Mouse (Mus musculus) CH12.LX (cell line): ENCODE measurements around the gene Aimp1. TPM values are rescaled to one million over a fixed set of nuclear protein-coding genes. Genes with fewer than 3 reads are reported as not detected.

Source experiments
- DNase-seq: peaks from one replicate; pipeline ENCODE4 v3.0.0-alpha.2; 2013; ENCODE audit errors: extremely low read depth
- H3K27ac ChIP-seq: 2 replicates; pipeline ENCODE4 v1.5.1; 2012; ENCODE audit warnings: low read depth, mild to moderate bottlenecking, control low read depth, moderate library complexity; ENCODE audit not compliant: insufficient read depth
- H3K27me3 ChIP-seq: replicated peaks from 2 replicates; pipeline ENCODE3; 2012; ENCODE audit warnings: inconsistent platforms
- H3K36me3 ChIP-seq, 2 experiments: replicated peaks in 1 of 2; 2 replicates each; pipeline versions ENCODE3 to v1.6.1; 2012; ENCODE audit warnings: inconsistent platforms in 1 of 2, low read length in 1 of 2, mild to moderate bottlenecking in 1 of 2, mixed read lengths in 1 of 2, moderate library complexity in 1 of 2; ENCODE audit not compliant: control insufficient read depth in 1 of 2, insufficient read depth in 1 of 2
- H3K4me1 ChIP-seq, 2 experiments: 2 replicates each; pipeline ENCODE4 v1.6.1; 2012; ENCODE audit warnings: inconsistent platforms in 1 of 2, moderate library complexity in 1 of 2; ENCODE audit not compliant: insufficient read depth in 2 of 2, control insufficient read depth in 1 of 2
- H3K4me2 ChIP-seq: 2 replicates; pipeline ENCODE4 v1.6.1; 2012; ENCODE audit warnings: low read depth, mild to moderate bottlenecking, control low read depth; ENCODE audit not compliant: poor library complexity, insufficient read depth, severe bottlenecking
- H3K4me3 ChIP-seq, 3 experiments: fragments of 150-350 bp in 1 of 3; sonication (generic) in 1 of 3; replicated peaks in 1 of 3; 2 replicates each; pipeline versions ENCODE3 to v1.5.1; 2011 to 2012; ENCODE audit warnings: low read depth in 2 of 3, low read length in 2 of 3, mild to moderate bottlenecking in 2 of 3, moderate library complexity in 2 of 3, control low read depth in 1 of 3, improper control_type of control experiment in 1 of 3, inconsistent platforms in 1 of 3, mixed read lengths in 1 of 3; ENCODE audit not compliant: poor library complexity in 1 of 3
- H3K79me2 ChIP-seq: replicated peaks from 2 replicates; pipeline ENCODE4 v1.6.1; 2012; ENCODE audit warnings: mild to moderate bottlenecking, moderate library complexity; ENCODE audit not compliant: control insufficient read depth, poor library complexity, insufficient read depth, severe bottlenecking; ENCODE audit errors: extremely low read depth
- H3K9ac ChIP-seq: 2 replicates; pipeline ENCODE4 v1.6.1; 2012; ENCODE audit warnings: low read depth, mild to moderate bottlenecking, control low read depth, moderate library complexity; ENCODE audit not compliant: insufficient read depth
- H3K9me3 ChIP-seq: replicated peaks from 2 replicates; pipeline ENCODE3; 2012; ENCODE audit warnings: low read length, inconsistent platforms, mixed read lengths
- CHD1 ChIP-seq: IDR thresholded peaks from 2 replicates; pipeline ENCODE4 v1.6.1; 2012; ENCODE audit warnings: low read depth, low read length, improper control_type of control experiment, inconsistent platforms
- E2F4 ChIP-seq: IDR thresholded peaks from 2 replicates; pipeline ENCODE4 v1.6.1; 2011; ENCODE audit warnings: low read depth, low read length, improper control_type of control experiment; ENCODE audit not compliant: insufficient replicate concordance
- ELF1 ChIP-seq: IDR thresholded peaks from 2 replicates; pipeline ENCODE4 v1.6.1; 2014; ENCODE audit warnings: low read depth, mild to moderate bottlenecking, inconsistent platforms, low read length, improper control_type of control experiment
- EP300 ChIP-seq: IDR thresholded peaks from 2 replicates; pipeline ENCODE4 v1.6.1; 2011; ENCODE audit warnings: low read length, improper control_type of control experiment
- ETS1 ChIP-seq: conservative IDR thresholded peaks from 2 replicates; pipeline ENCODE4 v1.6.1; 2012; ENCODE audit warnings: low read depth, mild to moderate bottlenecking, inconsistent platforms, low read length, improper control_type of control experiment, moderate library complexity
- IRF4 ChIP-seq: IDR thresholded peaks from 2 replicates; pipeline ENCODE4 v1.6.1; 2014; ENCODE audit warnings: low read depth, mild to moderate bottlenecking, inconsistent platforms, low read length, improper control_type of control experiment
- JUN ChIP-seq: IDR thresholded peaks from 2 replicates; pipeline ENCODE4 v1.6.1; 2011; ENCODE audit warnings: low read depth, mild to moderate bottlenecking, low read length, improper control_type of control experiment, moderate library complexity; ENCODE audit not compliant: insufficient read depth
- KAT2A ChIP-seq: IDR thresholded peaks from 2 replicates; pipeline ENCODE4 v1.6.1; 2012; ENCODE audit warnings: low read length, improper control_type of control experiment, inconsistent platforms; ENCODE audit not compliant: insufficient replicate concordance
- MAFK ChIP-seq: IDR thresholded peaks from 2 replicates; pipeline ENCODE4 v1.6.1; 2011; ENCODE audit warnings: low read length, improper control_type of control experiment; ENCODE audit not compliant: insufficient replicate concordance
- MAX ChIP-seq: IDR thresholded peaks from 2 replicates; pipeline ENCODE4 v1.6.1; 2011; ENCODE audit warnings: low read length, improper control_type of control experiment
- MAZ ChIP-seq: IDR thresholded peaks from 2 replicates; pipeline ENCODE4 v1.6.1; 2012; ENCODE audit warnings: low read depth, mild to moderate bottlenecking, inconsistent platforms, low read length, improper control_type of control experiment, moderate library complexity
- MEF2A ChIP-seq: IDR thresholded peaks from 2 replicates; pipeline ENCODE4 v1.6.1; 2014; ENCODE audit warnings: low read depth, mild to moderate bottlenecking, inconsistent platforms, low read length, improper control_type of control experiment, borderline replicate concordance
- MYC ChIP-seq: IDR thresholded peaks from 2 replicates; pipeline ENCODE4 v1.6.1; 2011; ENCODE audit warnings: low read depth, mild to moderate bottlenecking, improper control_type of control experiment, low read length
- NELFE ChIP-seq: IDR thresholded peaks from 2 replicates; pipeline ENCODE4 v1.6.1; 2011; ENCODE audit warnings: low read depth, low read length, improper control_type of control experiment
- NRF1 ChIP-seq: IDR thresholded peaks from 2 replicates; pipeline ENCODE4 v1.6.1; 2014; ENCODE audit warnings: low read depth, mild to moderate bottlenecking, inconsistent platforms, low read length, improper control_type of control experiment, moderate library complexity
- PAX5 ChIP-seq: IDR thresholded peaks from 2 replicates; pipeline ENCODE4 v1.6.1; 2012; ENCODE audit warnings: low read length, inconsistent platforms, mixed read lengths
- POLR2A ChIP-seq: IDR thresholded peaks from 2 replicates; pipeline ENCODE4 v1.6.1; 2011; ENCODE audit warnings: low read depth, mild to moderate bottlenecking, improper control_type of control experiment, low read length
- SIN3A ChIP-seq: IDR thresholded peaks from 2 replicates; pipeline ENCODE4 v1.6.1; 2012; ENCODE audit warnings: low read length, improper control_type of control experiment, inconsistent platforms
- SMC3 ChIP-seq: IDR thresholded peaks from 2 replicates; pipeline ENCODE4 v1.6.1; 2011; ENCODE audit warnings: low read depth, low read length, improper control_type of control experiment
- TBP ChIP-seq: conservative IDR thresholded peaks from 2 replicates; pipeline ENCODE4 v1.6.1; 2011; ENCODE audit warnings: low read depth, low read length, improper control_type of control experiment
- UBTF ChIP-seq: IDR thresholded peaks from 2 replicates; pipeline ENCODE4 v1.6.1; 2012; ENCODE audit warnings: low read depth, mild to moderate bottlenecking, inconsistent platforms, low read length, improper control_type of control experiment, moderate library complexity
- ZC3H11A ChIP-seq: IDR thresholded peaks from 2 replicates; pipeline ENCODE4 v1.6.1; 2012; ENCODE audit warnings: low read depth, mild to moderate bottlenecking, inconsistent platforms, low read length, improper control_type of control experiment
- ZKSCAN1 ChIP-seq: IDR thresholded peaks from 2 replicates; pipeline ENCODE4 v1.6.1; 2012; ENCODE audit warnings: low read depth, inconsistent platforms, low read length, improper control_type of control experiment, borderline replicate concordance
- ZMIZ1 ChIP-seq: IDR thresholded peaks from 2 replicates; pipeline ENCODE4 v1.6.1; 2012; ENCODE audit warnings: low read depth, mild to moderate bottlenecking, inconsistent platforms, low read length, improper control_type of control experiment
- dilution Hi-C: fragments of 300-500 bp; cut with MboI; formaldehyde crosslinking; loops from 2 replicates; pipeline ENCODE4 v1.14.3; 2020; ENCODE audit warnings: low sequenced_read_pairs; ENCODE audit not compliant: extremely low pct_unique_long_range_greater_than_20kb, extremely low pct_ligation_motif_present
- in situ Hi-C: fragments of 300-500 bp; cut with MboI; formaldehyde crosslinking; loops from 3 replicates; pipeline ENCODE4 v1.14.3; 2019; ENCODE audit warnings: low sequenced_read_pairs, low pct_ligation_motif_present, low pct_unique_long_range_greater_than_20kb, mixed read lengths
- polyA plus RNA-seq: library from polyadenylated mRNA; unstranded; fragments of >175 nt; gene quantifications from 2 replicates; pipeline ENCODE4 v1.2.1, GENCODE M21; 2012; ENCODE audit warnings: low read depth; ENCODE audit not compliant: insufficient read length
- total RNA-seq, 2 experiments: library from RNA; depleted of rRNA; stranded (reverse); fragments of 300-350 nt in 1 of 2; fragments of >200 nt in 1 of 2; gene quantifications; 2 replicates each; pipeline ENCODE4 v1.2.3; 2012 to 2014

Gene Aimp1
- total and polyA plus RNA-seq, 3 experiments = 298 to 390 (median 305) TPM

DNA sequence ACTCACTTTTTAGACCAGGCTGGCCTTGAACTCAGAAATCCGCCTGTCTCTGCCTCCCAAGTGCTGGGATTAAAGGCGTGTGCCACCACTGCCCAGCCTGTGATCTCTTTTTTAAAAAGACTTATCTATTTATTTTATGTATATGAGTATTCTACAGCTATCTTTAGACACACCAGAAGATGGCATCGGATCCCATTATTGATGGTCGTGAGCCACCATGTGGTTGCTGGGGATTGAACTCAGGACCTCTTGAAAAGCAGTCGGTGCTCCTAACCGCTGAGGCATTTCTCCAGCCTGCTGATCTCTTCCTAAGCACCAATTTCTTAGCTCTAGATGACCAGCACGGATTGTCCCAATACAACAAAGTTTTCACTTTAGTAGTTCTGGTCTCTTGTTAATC lies 30.2 kb downstream of the Aimp1 start (continued):
- TF ChIP-seq ZKSCAN1 (no peak), ZMIZ1 (no peak), ELF1 (no peak), MYC (no peak), MEF2A (no peak), E2F4 (no peak)

DNA sequence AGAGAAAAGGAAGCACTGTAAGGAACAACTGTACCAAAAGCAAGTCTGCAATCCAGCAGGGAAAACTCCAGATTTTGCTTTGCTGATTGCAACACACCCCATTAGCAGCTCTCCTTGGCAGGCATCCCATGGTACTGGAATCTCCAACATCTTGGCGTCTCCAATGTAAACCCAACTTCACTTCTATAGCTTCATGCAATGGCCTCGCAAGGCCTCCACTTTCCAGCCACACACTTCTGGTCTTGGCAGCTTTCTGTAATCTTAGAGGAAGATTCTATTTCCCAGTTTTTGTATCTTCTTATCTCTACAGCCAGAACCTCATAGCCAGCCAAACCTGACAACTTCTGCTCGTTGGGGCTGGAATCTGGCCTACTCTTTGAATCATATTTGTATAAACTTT lies 32.4 kb downstream of the Aimp1 start:
- Histone ChIP-seq H3K27me3 (no peaks in the 10 kb centered on the region), H3K4me1 (peaks cover 0 to 7% of the 10 kb centered on the region in 2 experiments; a peak in 2 of 4 replicates), H3K4me2 (no peak overlapping the region), H3K4me3 (no peak overlapping the region), H3K9ac (no peak overlapping the region), H3K27ac (no peak overlapping the region), H3K9me3 (no peaks in the 10 kb centered on the region), H3K79me2 (no peaks in the 10 kb centered on the region), H3K36me3 (peaks cover 0 to 9% of the 10 kb centered on the region in 2 experiments)
- in situ Hi-C loops (no loop called here), dilution Hi-C loops (no loop called here)
- TF ChIP-seq UBTF = no peak
- TF ChIP-seq MAZ = no peak
- TF ChIP-seq ELF1 = no peak
- no peak for TF ChIP-seq MEF2A
- TF ChIP-seq NELFE = no peak
- no peak for TF ChIP-seq TBP
- no peak for TF ChIP-seq KAT2A
- TF ChIP-seq MAFK = no peak
- no peak for DNase-seq

DNA sequence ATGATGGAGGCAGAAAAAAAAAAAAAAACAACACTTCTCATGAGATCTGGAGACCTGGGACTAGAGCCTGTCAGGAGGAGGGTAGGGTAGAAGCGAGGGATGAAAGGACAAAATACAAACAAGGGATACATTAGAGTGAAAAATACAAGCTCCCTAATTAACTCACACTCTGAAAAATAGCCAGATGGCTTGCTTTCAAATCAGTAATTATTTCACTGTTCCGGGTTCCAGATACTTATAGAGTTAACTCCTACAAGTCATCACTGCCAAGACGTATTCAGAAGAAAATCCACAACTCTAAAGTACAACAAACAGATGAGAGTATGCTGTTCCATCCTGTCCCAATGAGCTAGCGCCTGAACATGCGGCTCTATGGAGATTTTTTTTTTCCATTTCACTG lies 34.0 kb downstream of the Aimp1 start:
- H3K9ac ChIP-seq = no peak overlapping the region
- H3K27me3 ChIP-seq = no peaks in the 10 kb centered on the region
- dilution Hi-C loops (no loop called here), in situ Hi-C loops (no loop called here)
- no peaks in the 10 kb centered on the region for H3K79me2 ChIP-seq
- H3K27ac ChIP-seq = no peak overlapping the region
- H3K4me1 ChIP-seq = no peaks in the 10 kb centered on the region
- H3K4me3 ChIP-seq = no peak overlapping the region
- no peaks in the 10 kb centered on the region for H3K36me3 ChIP-seq
- H3K9me3 ChIP-seq = no peaks in the 10 kb centered on the region
- no peak for TF ChIP-seq NELFE
- TF ChIP-seq EP300 = no peak
- TF ChIP-seq JUN = no peak
- no peak for TF ChIP-seq E2F4
- no peak for TF ChIP-seq ZC3H11A
- no peak for TF ChIP-seq SIN3A
- TF ChIP-seq ETS1 = no peak
- TF ChIP-seq PAX5 = no peak
- TF ChIP-seq NRF1 = no peak
- TF ChIP-seq ZMIZ1 = no peak
- TF ChIP-seq CHD1 = no peak
- no peak for TF ChIP-seq IRF4
- no peak for TF ChIP-seq MAX
- no peak for TF ChIP-seq TBP
- TF ChIP-seq SMC3 = no peak
- TF ChIP-seq MYC = no peak
- no peak for TF ChIP-seq MAZ
- TF ChIP-seq POLR2A = no peak
- no peak for DNase-seq
- no peak overlapping the region for H3K4me2 ChIP-seq
